Mouse (Mus musculus) heart, embryonic 12.5 days (tissue): ENCODE results near the gene Acoxl. TPM values are rescaled to one million over a fixed set of nuclear protein-coding genes. Genes with fewer than 3 reads are reported as not detected.

ENCODE experiments used
- ATAC-seq: fragments of 200-750 bp; cut with Nextera tagmentation; 2 replicates; pipeline ENCODE4 v1.8.0; 2017; ENCODE audit warnings: moderate TSS enrichment, moderate library complexity; ENCODE audit not compliant: insufficient number of reproducible peaks, low FRiP score
- H3K27ac ChIP-seq: fragments of 300-500 bp; sonication (generic); 2 replicates; pipeline ENCODE4 v1.5.1; 2016; ENCODE audit warnings: mild to moderate bottlenecking, moderate library complexity; ENCODE audit not compliant: poor library complexity, severe bottlenecking
- H3K27me3 ChIP-seq: fragments of 300-500 bp; sonication (generic); replicated peaks from 2 replicates; pipeline ENCODE4 v1.6.1; 2016; ENCODE audit warnings: mild to moderate bottlenecking, moderate library complexity
- H3K36me3 ChIP-seq: fragments of 300-500 bp; sonication (generic); 2 replicates; pipeline ENCODE4 v1.6.1; 2016; ENCODE audit warnings: mild to moderate bottlenecking, moderate library complexity
- H3K4me1 ChIP-seq: fragments of 300-500 bp; sonication (generic); replicated peaks from 2 replicates; pipeline ENCODE4 v1.6.1; 2016; ENCODE audit warnings: mild to moderate bottlenecking
- H3K4me2 ChIP-seq: fragments of 300-500 bp; sonication (generic); 2 replicates; pipeline ENCODE4 v1.6.1; 2016; ENCODE audit warnings: mild to moderate bottlenecking, moderate library complexity
- H3K4me3 ChIP-seq: fragments of 300-500 bp; sonication (generic); 2 replicates; pipeline ENCODE4 v1.5.1; 2016; ENCODE audit warnings: mild to moderate bottlenecking
- H3K9ac ChIP-seq: fragments of 300-500 bp; sonication (generic); 2 replicates; pipeline ENCODE4 v1.6.1; 2016; ENCODE audit warnings: mild to moderate bottlenecking, moderate library complexity
- H3K9me3 ChIP-seq: fragments of 300-500 bp; sonication (generic); replicated peaks from 2 replicates; pipeline ENCODE4 v1.6.1; 2016; ENCODE audit warnings: mild to moderate bottlenecking, moderate library complexity
- WGBS: fragments of 180-500 bp; shearing (Covaris S2); methylation state at CpG from one replicate; pipeline ENCODE4 v1.1.7; 2016; 5-methylcytosine and 5-hydroxymethylcytosine counted together
- polyA plus RNA-seq: library from polyadenylated mRNA; unstranded; fragments of >200 nt; fragmentation: Nextera tagmentation; extraction: Ambion mirVana; gene quantifications from 2 replicates; pipeline ENCODE4 v1.2.1, GENCODE M21; 2016

Gene Acoxl
- polyA plus RNA-seq, 1 experiment from 2014 or later = 0.32 TPM

DNA sequence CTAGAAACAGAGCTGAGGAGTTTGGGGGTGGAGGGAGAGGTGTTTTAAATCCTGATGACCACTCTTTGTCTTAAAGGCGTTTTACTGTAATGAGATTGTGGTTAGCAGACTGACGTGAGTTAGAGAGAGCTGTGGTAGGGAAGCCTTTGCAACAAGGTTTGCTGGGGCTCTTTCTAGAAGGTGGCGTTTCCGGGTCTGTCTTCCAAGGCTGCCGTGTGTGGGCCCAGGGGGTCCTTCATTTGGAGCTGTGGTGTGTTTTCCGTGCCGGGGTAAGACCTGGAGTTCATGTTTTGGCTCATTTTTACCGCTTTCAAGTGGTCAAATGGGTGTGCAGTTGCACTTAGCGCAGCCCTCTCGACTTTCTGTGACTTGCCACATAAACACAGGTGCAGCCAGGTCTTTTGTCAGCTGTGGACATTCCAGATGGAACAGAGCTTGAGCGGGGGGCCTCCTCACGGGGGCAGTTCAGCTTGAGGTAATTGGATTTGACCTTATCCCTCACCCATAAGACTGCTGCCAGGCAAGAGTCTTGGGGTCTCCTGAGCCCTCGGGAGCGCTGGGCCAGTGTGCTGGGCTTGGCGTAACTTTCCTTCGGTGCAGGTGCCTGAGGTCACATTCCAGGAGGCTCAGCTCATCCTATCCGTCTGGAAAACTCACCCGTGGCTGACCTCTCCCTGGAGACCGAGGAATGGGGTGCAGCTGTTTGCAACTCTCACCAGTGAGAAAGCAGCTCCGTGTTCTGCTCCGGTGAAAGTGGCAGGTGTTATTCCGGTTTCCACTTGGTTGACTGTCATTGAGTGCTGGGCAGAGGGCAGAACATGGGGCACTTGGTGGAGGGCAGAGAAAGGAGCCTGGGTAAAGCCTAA lies 83.6 kb downstream of the Acoxl start:
- H3K9me3 ChIP-seq = no peaks in the 10 kb centered on the region
- H3K27me3 ChIP-seq = no peaks in the 10 kb centered on the region
- no peaks in the 10 kb centered on the region for H3K36me3 ChIP-seq
- no peak overlapping the region for H3K27ac ChIP-seq
- no peak for ATAC-seq
- 48% methylated on average over 22 of the region's 22 CpGs for WGBS
- H3K4me3 ChIP-seq = no peak overlapping the region
- peak overlapping the region; percentile 9; the same call in 1 of the 2 replicates for H3K4me2 ChIP-seq
- H3K4me1 ChIP-seq = peaks cover 16% of the 10 kb centered on the region
- no peak overlapping the region for H3K9ac ChIP-seq

DNA sequence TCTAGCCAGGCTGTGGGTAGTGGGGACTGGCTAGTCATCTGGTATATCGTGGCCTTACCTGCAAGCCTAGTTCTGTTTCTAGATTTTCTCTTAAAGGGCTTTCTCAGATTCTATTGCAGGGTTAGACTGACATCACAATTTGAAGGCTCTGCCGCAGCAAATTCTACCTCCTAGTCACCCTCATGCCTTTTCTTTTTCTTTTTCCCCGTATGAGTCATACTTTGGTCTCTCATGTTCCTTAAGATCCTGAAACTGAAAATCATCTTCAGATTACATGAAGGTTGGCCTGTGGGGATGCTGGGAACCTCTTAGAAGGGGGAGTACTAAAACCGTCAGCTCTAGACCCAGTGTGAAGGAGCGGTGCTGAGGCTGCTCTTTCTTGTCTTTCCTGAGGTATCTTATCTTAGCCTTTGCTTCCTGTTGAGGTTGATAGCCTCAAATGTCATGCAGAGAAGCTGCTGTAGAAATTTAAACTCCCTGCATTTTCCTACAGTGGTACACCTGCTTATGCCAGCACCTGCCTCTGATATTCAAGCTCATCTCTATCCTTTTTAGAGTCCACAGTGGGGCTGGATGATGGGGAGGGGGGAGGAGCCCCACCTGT lies 84.5 kb downstream of the Acoxl start:
- Histone ChIP-seq H3K9ac (no peak overlapping the region), H3K4me3 (no peak overlapping the region), H3K4me1 (peaks cover 22% of the 10 kb centered on the region), H3K36me3 (no peaks in the 10 kb centered on the region), H3K9me3 (no peaks in the 10 kb centered on the region), H3K27me3 (no peaks in the 10 kb centered on the region), H3K4me2 (no peak overlapping the region), H3K27ac (no peak overlapping the region)
- no peak for ATAC-seq
- WGBS = 52% methylated on average over 5 of the region's 5 CpGs

DNA sequence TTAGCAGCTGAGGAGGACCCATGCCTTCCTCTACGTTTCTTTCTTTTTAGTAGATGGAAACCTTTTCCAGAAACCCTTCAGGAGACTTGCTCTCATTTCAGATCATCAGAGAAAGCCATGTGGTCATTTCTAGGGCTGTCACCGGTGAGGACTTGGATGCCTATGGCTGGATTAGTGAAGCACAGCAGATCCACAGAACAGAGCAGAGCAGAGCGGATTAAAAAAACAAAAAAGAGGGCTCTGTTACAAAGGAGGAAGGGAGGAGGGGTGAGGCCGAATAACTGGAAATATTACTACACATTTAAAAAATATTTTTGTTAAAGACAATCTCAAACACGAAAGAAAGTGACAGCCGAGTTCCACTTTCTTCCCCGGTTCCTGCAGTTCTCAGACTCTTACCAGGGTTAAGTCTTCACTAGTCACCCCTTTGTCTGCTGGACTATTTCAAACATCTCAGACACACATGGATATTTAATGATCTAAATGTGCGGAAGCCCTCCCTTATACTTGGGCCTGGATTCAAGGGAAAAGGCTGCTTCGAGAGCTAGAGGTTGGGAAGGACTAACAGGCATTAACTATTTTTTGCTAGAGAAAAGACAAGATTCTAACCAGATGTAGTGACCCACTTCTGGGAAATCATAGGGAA lies 88.1 kb downstream of the Acoxl start:
- no peak overlapping the region for H3K27ac ChIP-seq
- 74% methylated on average over 9 of the region's 9 CpGs for WGBS
- no peaks in the 10 kb centered on the region for H3K9me3 ChIP-seq
- no peak overlapping the region for H3K4me2 ChIP-seq
- no peak overlapping the region for H3K4me3 ChIP-seq
- no peak overlapping the region for H3K9ac ChIP-seq
- H3K36me3 ChIP-seq = no peaks in the 10 kb centered on the region
- no peaks in the 10 kb centered on the region for H3K27me3 ChIP-seq
- peaks cover 22% of the 10 kb centered on the region for H3K4me1 ChIP-seq
- ATAC-seq = no peak

GRCm38 (mm10) chr2:127927452-127928273 lies 89.0 kb downstream of the Acoxl start:
- ATAC-seq = no peak
- Histone ChIP-seq H3K4me2 (peak overlapping the region; percentile 30), H3K9me3 (no peaks in the 10 kb centered on the region), H3K4me1 (peaks cover 14% of the 10 kb centered on the region), H3K36me3 (no peaks in the 10 kb centered on the region), H3K4me3 (no peak overlapping the region), H3K9ac (no peak overlapping the region), H3K27me3 (no peaks in the 10 kb centered on the region), H3K27ac (no peak overlapping the region)
- 40% methylated on average over 15 of the region's 15 CpGs for WGBS

- WGBS = 55% methylated on average over 5 of the region's 5 CpGs
- Histone ChIP-seq H3K4me1 (peaks cover 9% of the 10 kb centered on the region; the same call in 1 of the 2 replicates), H3K4me2 (no peak overlapping the region), H3K9ac (no peak overlapping the region), H3K27ac (no peak overlapping the region), H3K4me3 (no peak overlapping the region), H3K36me3 (no peaks in the 10 kb centered on the region), H3K9me3 (no peaks in the 10 kb centered on the region), H3K27me3 (no peaks in the 10 kb centered on the region)
- ATAC-seq = no peak
Observed at GRCm38 (mm10) chr2:127928279-127928678, 89.6 kb downstream of the Acoxl start.

- Histone ChIP-seq H3K4me3 (no peak overlapping the region), H3K4me1 (peaks cover 7% of the 10 kb centered on the region; the same call in 1 of the 2 replicates), H3K27me3 (no peaks in the 10 kb centered on the region), H3K36me3 (no peaks in the 10 kb centered on the region), H3K4me2 (no peak overlapping the region), H3K9me3 (no peaks in the 10 kb centered on the region), H3K9ac (no peak overlapping the region), H3K27ac (no peak overlapping the region)
- WGBS = 69% methylated on average over 4 of the region's 4 CpGs
- no peak for ATAC-seq
Observed at GRCm38 (mm10) chr2:127928871-127929270, 90.2 kb downstream of the Acoxl start.

- Histone ChIP-seq H3K4me3 (no peak overlapping the region), H3K4me2 (no peak overlapping the region), H3K27me3 (no peaks in the 10 kb centered on the region), H3K27ac (no peak overlapping the region), H3K36me3 (no peaks in the 10 kb centered on the region), H3K9me3 (no peaks in the 10 kb centered on the region), H3K9ac (no peak overlapping the region), H3K4me1 (peaks cover 7% of the 10 kb centered on the region; the same call in 1 of the 2 replicates)
- ATAC-seq = no peak
- WGBS = 63% methylated on average over 6 of the region's 6 CpGs
Observed at GRCm38 (mm10) chr2:127929939-127930715, 91.5 kb downstream of the Acoxl start.

GRCm38 (mm10) chr2:127931576-127931975 lies 92.9 kb downstream of the Acoxl start:
- 63% methylated on average over 4 of the region's 4 CpGs for WGBS
- no peaks in the 10 kb centered on the region for H3K27me3 ChIP-seq
- H3K9ac ChIP-seq = no peak overlapping the region
- H3K27ac ChIP-seq = no peak overlapping the region
- no peak for ATAC-seq
- no peaks in the 10 kb centered on the region for H3K36me3 ChIP-seq
- no peaks in the 10 kb centered on the region for H3K9me3 ChIP-seq
- H3K4me3 ChIP-seq = no peak overlapping the region
- peaks cover 7% of the 10 kb centered on the region; the same call in 1 of the 2 replicates for H3K4me1 ChIP-seq
- H3K4me2 ChIP-seq = no peak overlapping the region

DNA sequence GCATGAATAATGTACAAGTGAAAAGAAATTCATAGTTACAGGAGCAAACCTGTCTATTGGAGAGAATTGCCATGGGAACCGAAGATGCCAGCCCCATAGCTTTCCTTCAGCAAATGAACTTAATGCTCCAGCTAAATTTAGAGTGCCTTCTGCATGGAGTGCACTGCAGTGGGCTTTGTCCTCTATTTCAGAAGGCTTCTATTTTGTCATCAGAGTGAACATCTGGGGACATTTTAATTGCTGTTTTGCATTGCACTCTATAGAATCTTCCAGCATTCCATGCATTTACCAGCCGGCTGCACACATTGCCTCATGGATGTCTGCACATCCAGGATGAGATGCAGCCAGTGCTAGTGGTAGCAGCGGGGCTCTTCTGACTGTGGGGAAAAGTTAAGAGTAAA lies 94.9 kb downstream of the Acoxl start:
- ATAC-seq = no peak
- Histone ChIP-seq H3K4me3 (no peak overlapping the region), H3K27ac (no peak overlapping the region), H3K36me3 (no peaks in the 10 kb centered on the region), H3K4me1 (no peaks in the 10 kb centered on the region), H3K9me3 (0 out of 2 replicates have a peak, but pooled peaks cover 4% of the 10 kb centered on the region), H3K27me3 (no peaks in the 10 kb centered on the region), H3K4me2 (no peak overlapping the region), H3K9ac (no peak overlapping the region)
- WGBS = 77% methylated on average over 3 of the region's 3 CpGs

- 91% methylated on average over 3 of the region's 3 CpGs for WGBS
- no peak for ATAC-seq
- H3K4me1 ChIP-seq = no peaks in the 10 kb centered on the region
- no peak overlapping the region for H3K4me3 ChIP-seq
- no peak overlapping the region for H3K4me2 ChIP-seq
- H3K27ac ChIP-seq = no peak overlapping the region
- no peaks in the 10 kb centered on the region for H3K36me3 ChIP-seq
- no peak overlapping the region for H3K9ac ChIP-seq
- H3K27me3 ChIP-seq = no peaks in the 10 kb centered on the region
- H3K9me3 ChIP-seq = 0 out of 2 replicates have a peak, but pooled peaks cover 4% of the 10 kb centered on the region
Observed at GRCm38 (mm10) chr2:127937079-127937478, 98.4 kb downstream of the Acoxl start.
